Mouse (Mus musculus): ENCODE data around the gene Btbd2.
"Not testable (repeated sequence)": the region's sequence is repeated elsewhere in the genome, so short reads cannot be mapped to it uniquely, and the experiment has no call there.

The Btbd2 gene

DNA sequence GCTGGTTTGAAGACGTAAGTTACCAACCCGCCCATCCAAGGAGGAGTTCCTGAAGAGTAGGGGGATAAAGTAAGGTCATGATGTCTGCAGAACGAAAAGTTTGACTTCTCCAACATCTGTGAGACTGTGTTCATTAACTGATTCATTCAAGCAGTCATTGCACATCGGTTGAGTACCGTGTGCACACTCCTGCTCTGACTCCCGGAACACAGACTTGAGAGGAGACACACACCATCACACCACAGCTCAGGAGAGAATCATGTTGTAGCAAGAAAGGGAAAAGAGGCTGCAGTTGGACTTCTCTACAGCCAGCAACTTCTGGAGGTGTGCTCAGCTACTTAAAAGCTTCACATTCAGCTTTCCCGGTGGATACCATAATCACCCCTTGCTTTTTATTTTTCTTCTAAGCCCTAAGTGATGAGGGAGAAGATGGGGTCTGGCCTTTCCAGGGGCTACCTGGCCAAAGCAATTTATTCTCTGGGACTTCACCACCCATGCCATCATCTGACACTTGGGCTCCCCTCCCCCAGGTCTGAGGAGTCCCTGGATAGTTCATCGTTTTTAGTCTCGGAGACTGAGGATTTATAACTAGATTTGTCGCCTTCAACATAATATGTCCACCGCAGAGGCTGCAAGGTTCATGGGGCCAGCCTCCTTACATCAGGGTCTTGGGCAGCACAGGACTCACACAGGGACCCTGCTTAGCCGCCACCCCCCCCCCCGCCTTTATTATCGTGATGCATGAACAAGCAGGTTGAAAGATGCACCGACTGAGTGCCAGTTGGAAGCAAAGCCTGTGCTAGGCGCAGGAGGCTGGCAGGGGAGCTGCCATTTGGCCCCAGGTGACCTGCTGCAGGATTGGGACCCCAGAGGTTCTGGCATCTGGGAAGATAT, 35.8 kb downstream of the Btbd2 start:
- in situ Hi-C loops (cut with MboI; ENCODE audit: low pct_unique_long_range_greater_than_20kb in 1 of 2, low sequenced_read_pairs in 2 of 2, unreplicated experiment in 1 of 2), result no loop called here

DNA sequence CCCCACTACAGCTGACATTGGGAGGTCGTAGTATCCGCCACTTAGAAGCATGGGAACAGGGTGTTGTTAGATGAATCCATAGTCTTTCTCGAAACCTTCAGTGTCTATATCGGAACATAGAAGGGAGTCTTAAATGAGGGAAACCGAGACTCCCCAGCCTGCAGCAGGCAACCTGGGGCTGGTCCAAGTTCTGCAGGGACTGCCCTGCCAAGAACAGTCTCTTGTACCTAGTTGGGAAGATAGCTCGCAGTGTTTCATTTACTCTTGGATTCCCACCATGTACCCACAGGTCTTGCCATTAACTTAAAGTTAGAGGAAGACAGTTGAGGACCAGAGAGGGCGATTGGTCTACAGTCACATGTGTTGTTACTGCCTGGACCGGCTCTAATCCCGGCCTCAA, 36.5 kb downstream of the Btbd2 start:
- in situ Hi-C loops (cut with MboI; ENCODE audit: low pct_unique_long_range_greater_than_20kb in 1 of 2, low sequenced_read_pairs in 2 of 2, unreplicated experiment in 1 of 2), result no loop called here

DNA sequence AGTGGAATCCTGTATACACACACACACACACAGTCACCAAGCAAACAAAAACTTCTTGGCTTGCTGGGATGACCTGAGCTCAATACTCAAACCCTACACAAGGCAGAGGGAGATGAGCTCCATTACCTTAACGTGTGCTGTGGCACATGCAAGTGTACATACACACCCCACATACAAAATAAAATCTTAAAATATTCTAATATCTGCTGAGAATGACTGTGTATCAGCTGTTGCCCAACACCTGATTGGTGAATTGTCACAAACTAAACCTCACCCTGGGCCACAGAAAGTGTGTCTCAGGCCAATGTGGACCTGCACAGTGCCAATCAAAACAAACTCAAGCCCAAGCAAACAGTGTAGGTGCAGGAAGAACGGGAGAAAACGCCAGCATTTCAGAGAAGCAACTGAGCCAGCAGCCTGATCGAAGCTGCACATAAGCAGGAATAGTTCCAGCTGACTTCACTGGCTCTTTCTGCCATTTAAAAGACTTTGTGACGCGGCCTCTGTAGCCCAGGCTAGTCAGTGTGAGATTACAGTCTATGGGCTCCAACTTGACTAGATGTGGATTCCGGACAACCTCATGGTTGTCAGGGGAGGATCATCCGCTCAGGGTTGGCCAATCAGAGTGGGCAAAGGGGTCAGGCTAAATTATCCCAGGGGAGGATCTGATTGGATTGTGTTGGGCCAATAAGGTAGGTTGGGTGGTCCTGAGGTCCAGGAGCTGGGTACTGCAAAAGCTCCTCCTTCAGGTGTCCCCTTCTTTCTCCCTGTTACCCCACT, 37.2 kb downstream of the Btbd2 start:
- in situ Hi-C loops (cut with MboI; ENCODE audit: low pct_unique_long_range_greater_than_20kb in 1 of 2, low sequenced_read_pairs in 2 of 2, unreplicated experiment in 1 of 2), result no loop called here

DNA sequence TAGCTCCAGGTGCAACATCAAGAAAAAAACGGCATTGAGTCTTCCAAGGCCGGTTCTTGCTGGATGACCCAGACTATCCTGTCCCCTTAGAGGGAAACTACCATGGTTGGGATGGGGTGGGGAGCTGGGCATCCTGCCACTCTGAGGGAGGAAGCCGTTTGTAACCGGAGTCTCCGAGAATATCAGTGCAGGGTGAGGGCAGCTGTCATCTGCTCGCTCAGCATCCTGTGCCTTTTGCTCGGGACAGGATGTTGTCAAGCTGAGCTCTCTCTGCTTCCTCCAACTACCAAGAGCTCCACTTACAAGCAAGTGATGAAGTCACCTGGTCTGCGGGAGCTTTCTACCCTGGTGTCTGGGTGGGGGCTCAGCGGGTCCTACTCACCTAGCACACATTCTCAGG, 38.7 kb downstream of the Btbd2 start:
- in situ Hi-C loops (cut with MboI; ENCODE audit: low pct_unique_long_range_greater_than_20kb in 1 of 2, low sequenced_read_pairs in 2 of 2, unreplicated experiment in 1 of 2), result no loop called here

- in situ Hi-C loops (cut with MboI; ENCODE audit: low pct_unique_long_range_greater_than_20kb in 1 of 2, low sequenced_read_pairs in 2 of 2, unreplicated experiment in 1 of 2), result no loop called here
These were observed 42.5 kb downstream of the Btbd2 start for GRCm38 (mm10) chr10:80614351-80614750.

GRCm38 (mm10) chr10:80613821-80614220, 43.0 kb downstream of the Btbd2 start:
- in situ Hi-C loops (cut with MboI; ENCODE audit: low pct_unique_long_range_greater_than_20kb in 1 of 2, low sequenced_read_pairs in 2 of 2, unreplicated experiment in 1 of 2), result no loop called here

GRCm38 (mm10) chr10:80611905-80612304, 45.0 kb downstream of the Btbd2 start:
- in situ Hi-C loops (cut with MboI; ENCODE audit: low pct_unique_long_range_greater_than_20kb in 1 of 2, low sequenced_read_pairs in 2 of 2, unreplicated experiment in 1 of 2), result no loop called here

- in situ Hi-C loops (cut with MboI; ENCODE audit: low pct_unique_long_range_greater_than_20kb in 1 of 2, low sequenced_read_pairs in 2 of 2, unreplicated experiment in 1 of 2), result no loop called here
These were observed 45.8 kb downstream of the Btbd2 start for GRCm38 (mm10) chr10:80611024-80611423.

DNA sequence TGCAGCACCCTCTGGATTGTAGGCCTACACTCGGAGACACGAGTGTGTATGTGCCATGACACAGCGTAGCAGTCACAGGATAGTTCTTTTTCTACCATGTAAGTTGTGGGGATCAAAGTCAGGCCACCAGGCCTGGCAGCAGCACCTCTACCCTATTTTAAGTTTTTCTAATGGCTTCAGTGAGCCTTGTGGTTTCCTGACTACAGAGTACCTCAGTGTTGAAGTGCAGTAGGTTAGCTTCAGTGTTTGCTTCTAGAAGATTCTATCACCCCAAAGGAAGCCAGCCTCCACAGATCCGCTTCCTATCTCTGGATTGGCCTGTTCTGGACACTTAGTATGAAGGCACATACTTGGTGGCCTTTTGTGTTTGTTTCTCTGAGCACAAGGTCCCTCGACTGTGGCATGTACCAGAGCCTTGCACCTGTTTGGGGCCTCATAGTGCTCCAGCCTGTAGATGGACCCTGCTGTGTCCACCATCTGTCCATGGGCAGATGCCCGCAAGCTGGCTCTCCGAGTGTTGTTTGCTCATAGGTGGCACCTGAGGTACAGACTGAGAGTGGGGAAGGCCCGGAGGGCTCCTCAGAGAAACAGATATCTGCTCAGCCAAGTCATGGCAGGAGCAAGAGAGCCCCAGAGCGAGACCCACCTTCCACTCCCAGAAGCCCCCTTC, 46.6 kb downstream of the Btbd2 start:
- in situ Hi-C loops (cut with MboI; ENCODE audit: low pct_unique_long_range_greater_than_20kb in 1 of 2, low sequenced_read_pairs in 2 of 2, unreplicated experiment in 1 of 2), result no loop called here

DNA sequence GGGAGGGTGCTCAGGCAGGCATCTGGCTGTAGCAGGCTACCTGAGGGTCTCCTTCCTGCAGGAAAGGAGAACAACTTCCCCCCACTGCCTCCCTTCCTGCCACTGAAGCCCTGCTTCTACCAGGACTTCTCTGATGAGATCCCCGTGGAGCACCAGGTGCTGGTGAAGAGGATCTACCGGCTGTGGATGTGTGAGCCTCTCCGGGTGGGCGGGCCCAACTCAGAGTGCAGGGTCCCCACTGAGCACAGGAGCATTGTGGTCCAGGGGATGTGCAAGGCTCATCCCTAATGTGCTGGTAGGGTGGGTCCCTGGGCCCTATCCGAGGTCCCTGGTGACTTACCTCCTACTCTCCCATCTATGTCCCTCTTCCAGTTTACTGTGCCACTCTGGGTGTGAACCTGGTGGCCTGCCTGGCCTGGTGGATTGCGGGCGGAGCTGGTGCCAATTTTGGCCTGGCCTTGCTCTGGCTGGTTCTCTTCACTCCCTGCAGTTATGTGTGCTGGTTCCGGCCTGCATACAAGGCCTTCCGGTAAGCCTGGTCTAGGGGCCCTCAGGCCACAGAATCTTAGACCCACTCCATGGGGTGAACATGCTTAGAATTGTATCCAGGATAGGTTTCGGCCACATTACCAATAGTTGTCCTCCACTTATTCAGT, 47.5 kb downstream of the Btbd2 start:
- in situ Hi-C loops (cut with MboI; ENCODE audit: low pct_unique_long_range_greater_than_20kb in 1 of 2, low sequenced_read_pairs in 2 of 2, unreplicated experiment in 1 of 2), result no loop called here

GRCm38 (mm10) chr10:80608435-80608834, 48.4 kb downstream of the Btbd2 start:
- in situ Hi-C loops (cut with MboI; ENCODE audit: low pct_unique_long_range_greater_than_20kb in 1 of 2, low sequenced_read_pairs in 2 of 2, unreplicated experiment in 1 of 2), result no loop called here

DNA sequence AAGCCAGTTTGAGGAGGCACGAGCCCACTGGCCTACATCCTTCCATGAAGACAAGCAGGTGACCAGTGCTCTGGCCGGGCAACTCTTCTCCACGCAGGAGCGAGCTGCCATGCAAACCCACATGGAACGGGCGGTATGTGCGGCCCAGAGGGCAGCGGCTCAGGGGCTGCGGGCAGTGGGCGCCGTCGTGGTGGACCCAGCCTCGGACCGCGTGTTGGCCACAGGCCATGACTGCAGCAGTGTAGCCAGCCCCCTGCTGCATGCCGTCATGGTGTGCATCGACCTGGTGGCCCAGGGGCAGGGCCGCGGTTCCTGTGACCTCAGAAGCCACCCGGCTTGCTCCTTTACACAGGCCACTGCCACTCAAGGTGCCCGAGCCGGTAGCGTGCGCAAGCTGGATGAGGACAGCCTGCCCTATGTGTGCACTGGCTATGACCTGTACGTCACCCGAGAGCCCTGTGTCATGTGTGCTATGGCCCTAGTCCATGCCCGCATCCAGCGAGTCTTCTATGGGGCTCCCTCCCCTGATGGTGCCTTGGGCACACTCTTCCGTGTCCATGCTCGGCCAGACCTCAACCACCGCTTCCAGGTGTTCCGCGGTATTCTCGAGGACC, 50.0 kb downstream of the Btbd2 start:
- in situ Hi-C loops (cut with MboI; ENCODE audit: low pct_unique_long_range_greater_than_20kb in 1 of 2, low sequenced_read_pairs in 2 of 2, unreplicated experiment in 1 of 2), result no loop called here

DNA sequence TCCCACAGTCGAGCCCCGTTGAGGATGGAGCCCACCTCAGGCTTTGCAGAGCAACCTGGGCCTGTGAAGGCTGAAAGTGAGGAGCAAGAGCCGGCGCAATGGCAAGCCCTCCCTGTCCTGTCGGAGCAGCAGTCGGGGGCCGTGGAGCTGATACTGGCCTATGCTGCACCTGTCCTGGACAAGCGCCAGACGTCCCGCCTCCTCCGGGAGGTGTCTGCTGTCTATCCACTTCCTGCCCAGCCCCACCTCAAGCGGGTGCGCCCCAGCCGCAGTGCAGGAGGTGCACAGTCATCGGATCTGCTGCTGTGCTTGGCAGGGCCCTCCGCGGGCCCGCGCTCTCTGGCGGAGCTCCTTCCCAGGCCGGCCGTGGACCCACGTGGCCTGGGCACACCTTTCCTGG, 50.6 kb downstream of the Btbd2 start:
- in situ Hi-C loops (cut with MboI; ENCODE audit: low pct_unique_long_range_greater_than_20kb in 1 of 2, low sequenced_read_pairs in 2 of 2, unreplicated experiment in 1 of 2), result no loop called here

GRCm38 (mm10) chr10:80605721-80606120, 51.1 kb downstream of the Btbd2 start, which contains the start of gene Gm49322:
TSS of gene Gm49322 (plus strand) at chr10:80606021.
- in situ Hi-C loops (cut with MboI; ENCODE audit: low pct_unique_long_range_greater_than_20kb in 1 of 2, low sequenced_read_pairs in 2 of 2, unreplicated experiment in 1 of 2), result not testable (repeated sequence)

- in situ Hi-C loops (cut with MboI; ENCODE audit: low pct_unique_long_range_greater_than_20kb in 1 of 2, low sequenced_read_pairs in 2 of 2, unreplicated experiment in 1 of 2), result no loop called here
These were observed 51.9 kb downstream of the Btbd2 start for GRCm38 (mm10) chr10:80604988-80605387.

- in situ Hi-C loops (cut with MboI; ENCODE audit: low pct_unique_long_range_greater_than_20kb in 1 of 2, low sequenced_read_pairs in 2 of 2, unreplicated experiment in 1 of 2), result no loop called here
These were observed 52.8 kb downstream of the Btbd2 start for GRCm38 (mm10) chr10:80604001-80604509.

- in situ Hi-C loops (cut with MboI; ENCODE audit: low pct_unique_long_range_greater_than_20kb in 1 of 2, low sequenced_read_pairs in 2 of 2, unreplicated experiment in 1 of 2), result no loop called here
These were observed 53.5 kb downstream of the Btbd2 start for GRCm38 (mm10) chr10:80603364-80603763.

DNA sequence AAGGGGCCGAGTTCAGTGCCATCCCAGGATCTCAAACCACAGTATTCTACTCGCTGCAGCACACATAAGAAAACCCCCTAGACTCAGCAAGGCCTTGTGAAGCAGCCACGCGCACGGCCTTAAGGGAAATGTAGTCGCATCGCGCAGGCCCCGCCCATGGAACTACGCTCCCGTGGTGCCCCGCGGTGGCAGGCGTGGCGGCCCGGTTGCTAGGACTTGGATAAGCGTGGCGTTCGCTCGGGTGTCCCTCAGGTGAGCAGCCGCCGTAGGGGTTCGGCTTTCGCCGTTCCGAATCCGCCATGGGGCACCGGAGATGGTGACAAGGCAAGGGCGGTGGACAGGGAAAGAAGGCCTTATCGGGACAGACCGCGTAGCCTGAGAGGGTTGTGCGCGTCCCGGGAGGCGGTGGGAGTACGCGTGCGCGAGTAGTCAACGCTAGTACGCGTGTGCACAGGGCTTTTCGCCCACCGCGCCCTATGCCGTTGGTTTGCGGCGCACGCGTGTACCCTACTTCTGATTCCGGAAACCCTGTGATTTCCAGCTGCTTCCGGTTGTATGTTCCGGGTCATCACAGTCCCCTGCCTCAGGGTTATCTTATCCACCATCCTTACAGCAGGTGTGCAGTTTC, 54.1 kb downstream of the Btbd2 start, which contains the start of the genes Scamp4 and Adat3:
Gene Scamp4 (plus strand): TSS at position 175 of the 628 bp plus-strand sequence.
Gene Adat3 (plus strand): TSS at position 183 of the 628 bp plus-strand sequence.
- in situ Hi-C loops (cut with MboI; ENCODE audit: low pct_unique_long_range_greater_than_20kb in 1 of 2, low sequenced_read_pairs in 2 of 2, unreplicated experiment in 1 of 2), result no loop called here

All from mouse embryonic stem cell (cell line).